Mouse (Mus musculus): ENCODE results near the gene Edc3. TPM values are rescaled to one million over a fixed set of nuclear protein-coding genes. Genes with fewer than 3 reads are reported as not detected.
A peak's percentile ranks its signal among the peaks of the same experiment; 100 is the strongest.
"Not testable (repeated sequence)": the region's sequence is repeated elsewhere in the genome, so short reads cannot be mapped to it uniquely, and the experiment has no call there.

Gene Edc3
- polyA plus RNA-seq, 1 experiment from 2014 or later: 33.9 TPM

DNA sequence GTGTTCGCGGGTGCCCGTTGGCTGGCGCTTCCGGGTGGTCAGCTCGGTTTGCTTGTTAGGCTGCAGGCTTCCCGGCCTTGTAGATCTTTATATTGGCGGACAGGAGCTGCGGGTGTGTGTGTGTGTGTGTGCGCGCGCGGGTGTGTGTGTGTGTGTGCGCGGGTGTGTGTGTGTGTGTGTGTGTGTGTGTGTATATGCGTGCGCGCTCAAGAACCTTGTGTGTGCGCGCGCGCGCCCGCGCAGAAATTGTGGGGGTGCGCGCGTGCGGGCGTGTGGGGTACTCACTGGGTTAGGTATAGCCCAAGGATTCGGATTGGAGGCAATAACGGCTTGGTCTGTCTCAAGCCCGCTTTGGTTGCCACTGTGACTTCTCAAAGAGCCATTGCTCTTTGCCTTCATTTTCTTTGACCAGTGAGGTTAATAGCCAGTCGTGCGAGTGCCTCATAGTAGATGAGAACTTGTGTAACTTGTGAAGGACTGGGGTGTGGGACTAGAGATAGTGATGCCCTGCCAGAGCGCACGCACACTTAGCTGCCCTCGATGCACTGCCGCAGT is 457 bp downstream of the Edc3 start:
- peak overlapping the region; percentile 93 for H3K9ac ChIP-seq
- H3K27me3 ChIP-seq: no peaks in the 10 kb centered on the region
- H3K4me1 ChIP-seq: peaks cover 10% of the 10 kb centered on the region
- peak overlapping the region; percentile 90 for H3K27ac ChIP-seq
- WGBS: 4% methylated on average over 36 of the region's 39 CpGs
- H3K9me3 ChIP-seq: no peaks in the 10 kb centered on the region
- peaks cover 10% of the 10 kb centered on the region for H3K36me3 ChIP-seq
- peak; percentile 65 for ATAC-seq (ENCODE audit: insufficient number of reproducible peaks, low FRiP score, low TSS enrichment, low read depth)
- H3K4me3 ChIP-seq: peak overlapping the region; percentile 91
- H3K4me2 ChIP-seq: peak overlapping the region; percentile 65

GRCm38 (mm10) chr9:57710214-57710613 is 1.9 kb downstream of the Edc3 start:
- not testable (repeated sequence) for ATAC-seq (ENCODE audit: insufficient number of reproducible peaks, low FRiP score, low TSS enrichment, low read depth)

DNA sequence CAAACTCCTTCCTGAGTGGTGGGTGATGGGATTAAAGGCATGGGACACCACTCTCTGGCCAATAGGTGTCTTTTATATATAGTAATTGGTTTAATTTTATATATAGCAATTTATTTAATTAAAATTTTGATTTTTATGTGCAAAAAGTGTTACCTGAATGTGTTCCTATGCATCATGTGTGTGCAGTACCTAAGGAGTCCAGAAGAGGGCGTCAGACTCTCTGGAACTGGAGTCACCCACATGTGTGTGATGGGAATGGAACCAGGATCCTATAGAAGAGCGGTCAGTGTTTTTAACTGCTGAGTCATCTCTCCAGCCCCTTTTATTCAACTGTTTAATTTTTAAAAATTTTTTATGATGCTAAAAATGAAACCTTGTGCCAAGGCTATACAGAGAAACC is 3.9 kb downstream of the Edc3 start:
- no peak overlapping the region for H3K4me3 ChIP-seq
- ATAC-seq (ENCODE audit: insufficient number of reproducible peaks, low FRiP score, low TSS enrichment, low read depth): no peak
- peaks cover 35% of the 10 kb centered on the region for H3K36me3 ChIP-seq
- no peaks in the 10 kb centered on the region for H3K27me3 ChIP-seq
- H3K27ac ChIP-seq: no peak overlapping the region
- 76% methylated on average over 2 of the region's 2 CpGs for WGBS
- peaks cover 10% of the 10 kb centered on the region for H3K4me1 ChIP-seq
- no peak overlapping the region for H3K9ac ChIP-seq
- no peaks in the 10 kb centered on the region for H3K9me3 ChIP-seq
- no peak overlapping the region for H3K4me2 ChIP-seq

More at GRCm38 (mm10) chr9:57710214-57710613, 1.9 kb downstream of the Edc3 start:
- H3K36me3 ChIP-seq: peaks cover 19% of the 10 kb centered on the region
- H3K4me1 ChIP-seq, H3K27me3 ChIP-seq, H3K9ac ChIP-seq, H3K4me2 ChIP-seq, H3K9me3 ChIP-seq, H3K4me3 ChIP-seq, H3K27ac ChIP-seq: not testable (repeated sequence)
- WGBS: 88% methylated on average over 5 of the region's 5 CpGs

GRCm38 (mm10) chr9:57718408-57718807 is 10.1 kb downstream of the Edc3 start:
- 87% methylated on average over 7 of the region's 7 CpGs for WGBS

GRCm38 (mm10) chr9:57720736-57721135 is 12.4 kb downstream of the Edc3 start:
- Histone ChIP-seq H3K9me3 (no peaks in the 10 kb centered on the region), H3K9ac (no peak overlapping the region), H3K4me1 (no peaks in the 10 kb centered on the region), H3K36me3 (peaks cover 43% of the 10 kb centered on the region), H3K27me3 (no peaks in the 10 kb centered on the region), H3K4me2 (no peak overlapping the region), H3K4me3 (no peak overlapping the region), H3K27ac (no peak overlapping the region)
- WGBS: 93% methylated on average over 3 of the region's 3 CpGs
- no peak for ATAC-seq (ENCODE audit: insufficient number of reproducible peaks, low FRiP score, low TSS enrichment, low read depth)

More at GRCm38 (mm10) chr9:57718408-57718807, 10.1 kb downstream of the Edc3 start:
- ATAC-seq (ENCODE audit: insufficient number of reproducible peaks, low FRiP score, low TSS enrichment, low read depth): no peak
- H3K4me2 ChIP-seq: no peak overlapping the region
- no peak overlapping the region for H3K27ac ChIP-seq
- H3K27me3 ChIP-seq: no peaks in the 10 kb centered on the region
- no peak overlapping the region for H3K4me3 ChIP-seq
- H3K36me3 ChIP-seq: peaks cover 52% of the 10 kb centered on the region
- no peak overlapping the region for H3K9ac ChIP-seq
- H3K9me3 ChIP-seq: no peaks in the 10 kb centered on the region
- H3K4me1 ChIP-seq: no peaks in the 10 kb centered on the region

- H3K36me3 ChIP-seq: peaks cover 44% of the 10 kb centered on the region
- no peak overlapping the region for H3K4me3 ChIP-seq
- ATAC-seq (ENCODE audit: insufficient number of reproducible peaks, low FRiP score, low TSS enrichment, low read depth): no peak
- peak overlapping the region; percentile 57; the same call in 1 of the 2 replicates for H3K27ac ChIP-seq
- H3K4me2 ChIP-seq: no peak overlapping the region
- H3K4me1 ChIP-seq: no peaks in the 10 kb centered on the region
- H3K27me3 ChIP-seq: no peaks in the 10 kb centered on the region
- H3K9ac ChIP-seq: no peak overlapping the region
- WGBS: 61% methylated on average over 1 of the region's 1 CpGs
- no peaks in the 10 kb centered on the region for H3K9me3 ChIP-seq
Measured at GRCm38 (mm10) chr9:57722371-57722770, 14.0 kb downstream of the Edc3 start.

DNA sequence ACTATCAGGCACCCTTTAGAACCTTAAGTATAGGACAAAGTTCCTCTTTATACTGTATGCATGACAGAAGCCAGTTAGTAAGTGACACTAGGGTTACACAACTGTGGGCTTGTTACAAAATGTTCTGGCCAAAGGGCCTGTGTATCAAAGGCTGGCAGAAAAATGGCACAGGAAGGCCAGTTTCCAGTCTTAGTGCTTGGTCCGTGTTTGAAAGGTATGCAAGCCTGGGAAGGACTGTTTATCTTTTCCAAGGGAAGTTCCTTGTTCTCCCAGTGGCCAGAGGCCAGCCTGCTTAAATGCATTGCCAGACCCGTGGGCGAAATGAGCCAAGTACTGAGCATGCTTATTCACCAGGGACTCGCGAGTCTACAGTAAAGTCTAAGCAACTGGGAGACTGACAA is 15.0 kb downstream of the Edc3 start:
- H3K27me3 ChIP-seq: no peaks in the 10 kb centered on the region
- H3K4me2 ChIP-seq: no peak overlapping the region
- no peaks in the 10 kb centered on the region for H3K9me3 ChIP-seq
- no peak overlapping the region for H3K4me3 ChIP-seq
- 55% methylated on average over 5 of the region's 5 CpGs for WGBS
- ATAC-seq (ENCODE audit: insufficient number of reproducible peaks, low FRiP score, low TSS enrichment, low read depth): 0 out of 2 replicates have a peak, but pooled peaks have one; percentile 30
- H3K27ac ChIP-seq: peak overlapping the region; percentile 57; the same call in 1 of the 2 replicates
- H3K9ac ChIP-seq: no peak overlapping the region
- no peaks in the 10 kb centered on the region for H3K4me1 ChIP-seq
- peaks cover 46% of the 10 kb centered on the region for H3K36me3 ChIP-seq

DNA sequence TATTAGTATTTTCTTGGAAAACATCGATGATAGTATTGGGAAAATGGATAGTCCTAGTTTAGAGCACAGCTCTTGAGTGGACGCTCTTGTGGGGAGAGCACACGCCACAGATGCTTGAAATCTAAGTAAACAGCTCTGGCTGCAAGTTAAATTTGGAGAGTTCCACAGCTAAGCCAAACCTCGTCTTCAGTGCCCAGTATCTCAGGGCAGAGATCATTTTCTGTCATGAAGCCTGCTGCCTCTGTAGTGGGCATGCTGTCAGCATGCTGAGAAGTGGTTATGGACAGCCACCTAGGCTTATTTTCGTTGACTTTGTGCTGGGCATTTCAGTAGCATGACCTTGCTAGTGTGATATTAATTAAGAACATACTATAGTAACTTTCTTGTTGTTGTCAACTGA is 15.5 kb downstream of the Edc3 start:
- WGBS: 72% methylated on average over 5 of the region's 5 CpGs
- no peaks in the 10 kb centered on the region for H3K27me3 ChIP-seq
- H3K9ac ChIP-seq: no peak overlapping the region
- no peak overlapping the region for H3K4me2 ChIP-seq
- no peak for ATAC-seq (ENCODE audit: insufficient number of reproducible peaks, low FRiP score, low TSS enrichment, low read depth)
- no peak overlapping the region for H3K27ac ChIP-seq
- H3K4me1 ChIP-seq: no peaks in the 10 kb centered on the region
- no peaks in the 10 kb centered on the region for H3K9me3 ChIP-seq
- H3K4me3 ChIP-seq: no peak overlapping the region
- peaks cover 43% of the 10 kb centered on the region for H3K36me3 ChIP-seq

DNA sequence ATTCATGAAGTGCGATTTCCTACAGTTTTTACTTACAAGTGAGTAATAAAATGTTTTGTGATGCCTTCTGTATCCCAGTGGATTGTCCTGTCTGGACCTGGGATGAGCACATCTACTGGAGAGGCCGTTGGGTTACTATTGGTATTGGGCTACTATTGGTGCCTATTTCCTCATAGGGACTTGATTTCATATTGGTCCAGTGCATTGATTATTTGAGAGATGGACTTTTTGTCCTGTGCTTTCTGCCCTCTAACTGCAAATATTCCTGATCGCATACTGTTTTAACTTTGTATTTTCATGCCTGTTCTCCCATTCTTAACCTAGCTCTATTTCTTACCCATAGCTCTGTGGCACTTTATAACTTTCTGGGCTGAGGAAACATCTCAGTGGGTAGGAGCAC is 16.4 kb downstream of the Edc3 start:
- Histone ChIP-seq H3K27ac (no peak overlapping the region), H3K36me3 (peaks cover 45% of the 10 kb centered on the region), H3K9ac (no peak overlapping the region), H3K27me3 (no peaks in the 10 kb centered on the region), H3K4me1 (no peaks in the 10 kb centered on the region), H3K4me2 (no peak overlapping the region), H3K4me3 (no peak overlapping the region), H3K9me3 (no peaks in the 10 kb centered on the region)
- WGBS: 92% methylated on average over 3 of the region's 3 CpGs
- no peak for ATAC-seq (ENCODE audit: insufficient number of reproducible peaks, low FRiP score, low TSS enrichment, low read depth)

DNA sequence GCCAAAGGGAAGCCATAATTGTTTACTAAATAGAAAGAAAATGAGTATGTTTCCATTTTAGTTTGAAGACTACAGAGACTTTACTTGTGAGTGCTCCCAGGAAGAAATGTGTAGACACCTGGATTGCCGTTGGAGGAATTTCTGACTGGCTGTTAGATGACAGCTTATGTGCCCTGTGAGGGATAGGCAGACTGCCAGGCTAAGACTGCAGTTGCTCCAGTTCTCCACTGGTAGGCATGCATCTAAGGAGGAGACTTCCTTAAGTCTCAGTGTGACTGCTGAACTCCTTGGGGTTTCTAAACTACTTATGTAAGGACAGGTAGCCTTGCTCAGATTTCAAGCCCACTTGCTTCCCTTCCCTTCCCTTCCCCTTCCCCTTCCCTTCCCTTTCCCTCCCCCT is 20.0 kb downstream of the Edc3 start:
- H3K27ac ChIP-seq: no peak overlapping the region
- no peak overlapping the region for H3K4me3 ChIP-seq
- ATAC-seq (ENCODE audit: insufficient number of reproducible peaks, low FRiP score, low TSS enrichment, low read depth): no peak
- H3K27me3 ChIP-seq: no peaks in the 10 kb centered on the region
- no peaks in the 10 kb centered on the region for H3K9me3 ChIP-seq
- H3K4me1 ChIP-seq: no peaks in the 10 kb centered on the region
- WGBS: 89% methylated on average over 1 of the region's 1 CpGs
- no peak overlapping the region for H3K9ac ChIP-seq
- H3K36me3 ChIP-seq: peaks cover 44% of the 10 kb centered on the region
- H3K4me2 ChIP-seq: no peak overlapping the region

DNA sequence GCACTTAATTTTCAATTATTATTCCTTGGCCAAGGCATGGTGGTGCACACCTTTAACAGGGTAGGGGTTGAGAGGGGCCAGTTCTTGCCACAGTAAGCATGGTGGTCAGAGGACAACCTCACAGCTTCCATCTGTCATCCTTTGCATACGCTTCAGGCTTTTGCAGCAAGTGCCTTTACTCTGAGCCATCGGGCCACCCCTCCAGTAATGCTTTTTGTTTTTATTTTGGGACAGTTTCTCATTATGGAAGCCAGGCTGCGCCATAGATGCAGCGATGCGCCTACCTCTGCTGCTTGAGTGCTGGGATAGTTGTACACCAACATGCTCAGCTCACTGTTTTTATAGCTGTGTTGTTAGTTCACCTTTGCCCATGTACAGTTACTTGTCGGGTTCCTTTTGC is 25.3 kb downstream of the Edc3 start:
- Histone ChIP-seq H3K27me3 (no peaks in the 10 kb centered on the region), H3K9ac (no peak overlapping the region), H3K9me3 (no peaks in the 10 kb centered on the region), H3K4me1 (peaks cover 4% of the 10 kb centered on the region; the same call in 1 of the 2 replicates), H3K4me3 (no peak overlapping the region), H3K36me3 (peaks cover 23% of the 10 kb centered on the region), H3K27ac (no peak overlapping the region), H3K4me2 (no peak overlapping the region)
- WGBS: 96% methylated on average over 6 of the region's 6 CpGs
- ATAC-seq (ENCODE audit: insufficient number of reproducible peaks, low FRiP score, low TSS enrichment, low read depth): no peak

- Histone ChIP-seq H3K27me3 (no peaks in the 10 kb centered on the region), H3K9ac (no peak overlapping the region), H3K27ac (no peak overlapping the region), H3K9me3 (no peaks in the 10 kb centered on the region), H3K4me1 (peaks cover 4% of the 10 kb centered on the region; the same call in 1 of the 2 replicates), H3K4me2 (no peak overlapping the region), H3K4me3 (no peak overlapping the region), H3K36me3 (peaks cover 50% of the 10 kb centered on the region)
- no peak for ATAC-seq (ENCODE audit: insufficient number of reproducible peaks, low FRiP score, low TSS enrichment, low read depth)
- WGBS: 89% methylated on average over 5 of the region's 5 CpGs
Measured at GRCm38 (mm10) chr9:57739863-57740262, 31.5 kb downstream of the Edc3 start.
